Comparison of ENCODE assay signal across 9 mouse cellular contexts in genomic region chr4:130790180-130790579, GRCm38 (mm10). TPM values are rescaled to one million over a fixed set of nuclear protein-coding genes. Genes with fewer than 3 reads are reported as not detected.
DNase-seq lines count a peak whose midpoint lies in the region; ATAC-seq and TF ChIP-seq lines count a peak whose summit lies in the region.
"Had no signal": no experiment of that assay in that cellular context is flagged by ENCODE, and none has a peak within 500 bp of the region (broad histone marks: within the 10 kb centered on the region; RNA-seq: fewer than 3 reads in every experiment).

No protein-coding gene starts in this region.

- ATAC-seq in erythroblast, adult 5-6 weeks (replicated peaks; ENCODE audit: low FRiP score, poor library complexity, severe bottlenecking): peak; percentile 72

- no peak overlapping the region for H3K4me3 ChIP-seq in CH12.LX (replicated peaks in 1 of 3; ENCODE audit: low read depth in 2 of 3, low read length in 2 of 3, poor library complexity in 1 of 3)
- H3K4me3 ChIP-seq: heart, embryonic 15.5 days had no signal

- dilution Hi-C loops in CH12.LX (cut with MboI; ENCODE audit: extremely low pct_ligation_motif_present, extremely low pct_unique_long_range_greater_than_20kb, low sequenced_read_pairs): no loop called here

- no peak for TF ChIP-seq POLR2A in CH12.LX (IDR thresholded peaks at IDR 0.05; ENCODE audit: low read depth, low read length)

- no peaks in the 10 kb centered on the region for H3K9me3 ChIP-seq in CH12.LX (replicated peaks; ENCODE audit: low read length)
- H3K9me3 ChIP-seq: heart, embryonic 15.5 days had no signal

- H3K9ac ChIP-seq in CH12.LX (ENCODE audit: insufficient read depth, low read depth): no peak overlapping the region
- H3K9ac ChIP-seq: heart, embryonic 15.5 days had no signal

- in situ Hi-C loops in CH12.LX (cut with MboI; ENCODE audit: low pct_ligation_motif_present, low pct_unique_long_range_greater_than_20kb, low sequenced_read_pairs): no loop called here

- no peak overlapping the region for H3K4me2 ChIP-seq in CH12.LX (ENCODE audit: insufficient read depth, low read depth, poor library complexity, severe bottlenecking)
- H3K4me2 ChIP-seq: heart, embryonic 15.5 days had no signal

- H3K27me3 ChIP-seq in CH12.LX (replicated peaks): peaks cover 47% of the 10 kb centered on the region

- TF ChIP-seq EP300 in CH12.LX (IDR thresholded peaks at IDR 0.05; ENCODE audit: low read length): no peak

- peak; percentile 92 to 99 for TF ChIP-seq CTCF in CH12.LX (conservative IDR thresholded peaks at IDR 0.05 in 1 of 2, IDR thresholded peaks at IDR 0.05 in 1 of 2; ENCODE audit: low read depth in 2 of 2, low read length in 2 of 2)

- no peaks in the 10 kb centered on the region for H3K79me2 ChIP-seq in CH12.LX (replicated peaks; ENCODE audit: control insufficient read depth, extremely low read depth, insufficient read depth, poor library complexity, severe bottlenecking)

- TF ChIP-seq RAD21 in CH12.LX (IDR thresholded peaks at IDR 0.05; ENCODE audit: low read depth, low read length): peak; percentile 99

- peak; percentile 75 for DNase-seq in CH12.LX (ENCODE audit: extremely low read depth)
- DNase-seq in adrenal gland, postnatal 36 days: peak; percentile 86
- peak; percentile 92 for DNase-seq in heart, postnatal 4 days
- peak; percentile 90 for DNase-seq in layer of hippocampus, adult 9-10 months (ENCODE audit: low spot score)
- DNase-seq in lung, postnatal 36 days: peak; percentile 87
- DNase-seq in retina, postnatal 1 day: peak; percentile 91
- peak; percentile 82 for DNase-seq in urinary bladder, postnatal 14 days (ENCODE audit: low spot score)

- peaks cover 6 to 7% of the 10 kb centered on the region in 2 experiments; a peak in 3 of 4 replicates for H3K4me1 ChIP-seq in CH12.LX (ENCODE audit: control insufficient read depth in 1 of 2, insufficient read depth in 2 of 2)

- peaks cover 0 to 1% of the 10 kb centered on the region in 2 experiments for H3K36me3 ChIP-seq in CH12.LX (replicated peaks in 1 of 2; ENCODE audit: control insufficient read depth in 1 of 2, insufficient read depth in 1 of 2, low read length in 1 of 2)
- H3K36me3 ChIP-seq: heart, embryonic 15.5 days had no signal

- H3K27ac ChIP-seq in CH12.LX (ENCODE audit: insufficient read depth, low read depth): no peak overlapping the region
- H3K27ac ChIP-seq: heart, embryonic 15.5 days had no signal

TF ChIP-seq in CH12.LX, 34 proteins besides CTCF, POLR2A, EP300 and RAD21:
- TF ChIP-seq E2F4 (IDR thresholded peaks at IDR 0.05; ENCODE audit: insufficient replicate concordance, low read depth, low read length): no peak
- no peak for TF ChIP-seq KAT2A (IDR thresholded peaks at IDR 0.05; ENCODE audit: insufficient replicate concordance, low read length)
- TF ChIP-seq SMC3 (IDR thresholded peaks at IDR 0.05; ENCODE audit: low read depth, low read length): peak; percentile 99

RNA-seq across cellular contexts. Expression of gene Sdc3, which starts 2.2 kb away (rescaled TPM):
- total RNA-seq in CH12.LX (2012; rRNA removed) (0.30 and 0.80 TPM in 2 replicates), CH12.LX (2014; rRNA removed) (not detected in 2 replicates)
- polyA plus RNA-seq in CH12.LX (2012; ENCODE audit: insufficient read length, low read depth): 0.14 TPM in 1 of 2 replicates, not detected in the other
- total RNA-seq in adrenal gland, postnatal 36 days (2021): 100 to 1,000 TPM; 294 to 435 TPM
- total RNA-seq in erythroblast, adult 5-6 weeks (2015; ENCODE audit: low replicate concordance): 6.1 and 24.7 TPM in 2 replicates
- 4.7 and 13.3 TPM in 2 replicates for total RNA-seq in erythroblast, adult 5-6 weeks (2017; ENCODE audit: low replicate concordance)
- 10 to 100 TPM; 54.7 to 60.1 TPM for total RNA-seq in heart, postnatal 4 days (2021)
